Mouse (Mus musculus): ENCODE results near the gene Gm44503.

Gm44503 gene

DNA sequence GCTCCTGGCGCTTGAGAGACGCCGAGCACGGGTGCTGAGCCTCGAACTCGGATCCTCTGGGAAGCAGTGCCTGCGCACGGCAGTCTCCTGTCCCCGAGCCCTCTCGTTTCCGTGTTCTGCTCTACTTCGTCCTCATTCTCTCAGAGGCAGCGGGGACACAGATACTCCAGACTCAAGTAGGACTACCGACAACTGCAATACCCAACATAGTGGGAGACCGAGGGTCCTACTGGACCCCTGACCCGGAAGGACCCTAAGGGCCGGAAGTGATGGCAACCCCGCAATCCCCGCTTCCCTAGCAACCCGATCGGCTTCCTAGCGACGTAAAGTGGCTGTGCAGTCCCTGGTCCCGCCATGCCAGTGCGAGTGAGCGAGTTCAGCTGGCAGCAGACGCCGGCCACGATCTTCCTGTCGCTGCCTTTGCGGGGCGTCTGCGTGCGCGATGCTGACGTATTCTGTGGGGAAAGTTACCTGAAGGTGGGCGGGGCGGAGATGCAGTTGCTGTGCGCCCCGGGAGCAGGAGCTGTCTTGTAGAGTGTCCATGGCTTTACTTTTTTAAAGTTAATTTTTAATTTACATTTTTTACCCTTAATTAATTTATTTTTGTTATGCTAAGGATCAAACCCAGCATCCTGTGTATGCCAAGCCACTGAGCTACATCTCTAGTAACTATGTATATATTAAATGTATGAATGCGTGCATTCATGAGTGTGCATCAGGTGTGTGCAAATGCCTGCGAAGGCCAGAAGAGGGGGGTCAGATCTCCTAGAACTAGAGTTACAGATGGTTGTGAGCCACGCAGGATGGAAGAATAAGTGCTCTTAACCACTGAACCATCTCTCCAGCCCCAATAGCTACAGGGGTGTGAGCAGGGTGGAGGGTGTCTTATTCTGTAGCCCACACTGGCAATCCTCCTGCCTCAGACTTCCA, at the start of gene Gm44503, which contains the start of gene Dyx1c1:
Gm44503 (plus strand) TSS at position 332 of the 930 bp plus-strand sequence.
Dyx1c1 (plus strand) TSS at position 265 of the 930 bp plus-strand sequence.
- DNase-seq (ENCODE audit: low spot score), result peak; percentile 75

DNA sequence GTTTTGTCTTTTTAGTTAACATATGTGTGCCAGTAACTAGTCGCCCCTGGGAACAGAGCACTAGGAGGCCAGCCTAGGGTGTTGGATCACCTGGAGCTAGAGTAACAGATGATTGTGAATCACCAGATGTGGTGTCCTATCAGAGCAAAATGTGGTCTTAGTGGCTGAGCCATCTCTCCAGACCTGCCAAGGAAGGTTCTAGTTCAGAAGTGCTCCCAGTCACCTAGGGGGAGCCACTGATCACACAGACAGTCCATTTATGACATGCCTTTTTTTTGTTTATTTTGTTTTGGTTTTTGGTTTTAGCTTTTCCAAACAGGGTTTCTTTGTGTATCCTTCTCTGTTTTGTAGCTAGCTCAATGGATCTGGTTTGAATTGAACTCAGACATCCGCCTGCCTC, 47.3 kb upstream of the Gm44503 start:
- no peak for DNase-seq (ENCODE audit: low spot score)

GRCm38 (mm10) chr9:72913551-72913950, 45.1 kb upstream of the Gm44503 start:
- no peak for DNase-seq (ENCODE audit: low spot score)

DNA sequence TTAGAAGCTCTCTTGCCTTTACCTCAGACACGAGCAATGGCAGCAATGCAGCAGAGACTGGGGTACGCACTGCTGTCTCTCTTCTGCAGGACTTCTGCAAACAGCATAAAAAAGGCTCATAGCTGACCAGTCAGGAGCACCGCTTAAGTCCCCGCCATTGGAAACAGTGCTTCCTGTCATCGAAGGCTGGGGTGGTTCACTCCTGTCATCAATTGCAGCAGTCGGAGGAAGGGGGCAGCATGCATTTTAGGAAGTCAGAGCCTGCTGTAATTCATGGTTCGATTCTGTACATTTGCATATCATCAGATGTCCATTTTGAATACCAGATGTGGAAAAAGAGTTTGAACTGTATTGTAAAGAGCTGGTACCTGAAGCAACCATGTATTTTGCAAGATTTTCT, 42.9 kb upstream of the Gm44503 start:
- DNase-seq (ENCODE audit: low spot score), result no peak

DNA sequence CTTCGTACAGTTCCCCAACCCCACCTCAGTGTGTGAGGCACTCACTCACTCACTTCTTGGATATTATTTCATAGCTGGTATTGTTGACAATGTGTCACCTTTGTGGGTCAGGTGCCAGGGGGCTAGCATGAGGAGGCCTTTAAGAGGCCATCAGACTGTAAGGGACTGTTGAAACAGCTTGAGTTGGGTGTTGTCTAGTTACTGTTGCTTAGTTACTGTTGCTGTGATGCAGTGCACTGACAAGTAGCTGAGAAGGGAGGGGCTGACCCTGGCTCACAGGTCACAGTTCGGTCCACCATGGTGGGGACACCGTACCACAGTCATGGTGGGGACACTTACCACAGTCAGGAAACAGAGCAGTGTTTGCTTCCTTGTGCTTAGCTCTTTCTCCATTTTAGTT, 35.6 kb upstream of the Gm44503 start:
- no peak for DNase-seq (ENCODE audit: low spot score)

- DNase-seq (ENCODE audit: low spot score), result peak; percentile 68
Observed at GRCm38 (mm10) chr9:72925021-72925934, 33.4 kb upstream of the Gm44503 start, which contains the start of gene Pygo1. Gene Pygo1, plus strand, starts transcription at chr9:72925645.

- no peak for DNase-seq (ENCODE audit: low spot score)
Observed at GRCm38 (mm10) chr9:72925935-72926258, 32.8 kb upstream of the Gm44503 start.

DNA sequence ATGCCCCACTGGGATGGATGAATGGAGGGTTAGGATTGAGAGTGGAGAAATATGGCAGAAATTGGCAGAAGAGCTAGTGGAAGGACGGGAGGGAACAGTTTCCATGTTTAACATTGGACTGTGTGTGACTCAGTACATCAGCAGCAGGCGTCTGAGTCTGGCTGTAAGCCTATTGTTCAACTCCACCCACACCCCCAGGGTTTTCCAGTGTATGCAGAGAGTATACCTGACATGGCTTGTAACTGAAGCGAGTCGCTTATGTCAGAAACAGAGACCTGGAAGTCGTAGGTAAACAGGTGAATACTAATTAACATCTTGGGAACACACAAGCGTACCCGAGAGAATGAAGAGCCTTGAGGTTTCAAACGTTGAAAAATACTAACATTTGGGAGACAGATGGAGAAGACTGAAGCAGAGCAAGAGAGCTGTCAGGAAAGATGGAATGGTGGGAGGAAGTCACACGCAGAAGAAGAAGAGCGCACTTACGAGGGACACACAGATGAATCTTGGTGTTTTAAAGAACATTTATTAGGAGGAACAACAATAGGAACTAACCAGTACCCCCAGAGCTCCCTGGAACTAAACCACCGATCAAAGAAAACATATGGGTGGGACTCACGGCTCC, 27.4 kb upstream of the Gm44503 start:
- no peak for DNase-seq (ENCODE audit: low spot score)

GRCm38 (mm10) chr9:72935309-72935708, 23.3 kb upstream of the Gm44503 start:
- DNase-seq (ENCODE audit: low spot score), result no peak

DNA sequence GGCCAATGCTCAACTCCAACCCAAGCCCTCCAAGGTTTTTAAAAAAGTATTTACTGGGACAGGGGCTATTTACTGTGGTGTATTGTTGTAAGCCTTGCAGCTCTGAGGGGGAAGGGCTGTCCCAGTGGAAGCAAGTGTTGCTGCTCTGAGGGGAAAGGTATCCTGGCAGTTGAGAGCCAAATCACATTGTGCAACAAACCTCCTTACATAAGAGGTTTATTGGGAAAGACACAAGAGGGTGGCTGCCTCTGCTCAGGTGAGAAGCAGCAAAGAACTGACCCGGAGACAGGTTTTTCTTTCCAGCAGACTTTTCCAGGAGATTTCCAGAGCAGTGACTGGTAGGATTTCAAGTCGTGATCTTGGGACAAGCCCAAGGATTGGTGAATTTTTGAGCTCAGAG, 22.4 kb upstream of the Gm44503 start:
- no peak for DNase-seq (ENCODE audit: low spot score)

DNA sequence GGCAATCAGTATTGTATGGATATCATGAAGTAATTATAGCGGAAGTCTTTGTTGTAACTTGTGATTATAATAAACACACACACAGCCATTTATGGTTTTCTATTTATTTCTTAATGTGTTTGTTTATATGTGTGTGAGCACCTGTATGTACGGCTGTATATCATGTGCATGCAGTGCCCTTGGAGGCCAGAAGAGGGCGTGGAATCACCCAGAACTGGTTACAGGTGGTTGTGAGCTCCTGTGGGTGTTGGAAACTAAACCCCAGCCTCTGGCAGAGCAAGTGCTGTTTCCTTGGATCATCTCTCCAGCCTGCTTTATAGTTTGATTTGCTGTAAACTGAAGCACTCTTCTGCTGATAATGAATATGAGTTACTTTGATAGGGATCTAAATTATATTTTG, 15.2 kb upstream of the Gm44503 start:
- DNase-seq (ENCODE audit: low spot score), result no peak

GRCm38 (mm10) chr9:72944286-72944685, 14.4 kb upstream of the Gm44503 start:
- no peak for DNase-seq (ENCODE audit: low spot score)

- no peak for DNase-seq (ENCODE audit: low spot score)
Observed at GRCm38 (mm10) chr9:72947010-72947409, 11.6 kb upstream of the Gm44503 start.

DNA sequence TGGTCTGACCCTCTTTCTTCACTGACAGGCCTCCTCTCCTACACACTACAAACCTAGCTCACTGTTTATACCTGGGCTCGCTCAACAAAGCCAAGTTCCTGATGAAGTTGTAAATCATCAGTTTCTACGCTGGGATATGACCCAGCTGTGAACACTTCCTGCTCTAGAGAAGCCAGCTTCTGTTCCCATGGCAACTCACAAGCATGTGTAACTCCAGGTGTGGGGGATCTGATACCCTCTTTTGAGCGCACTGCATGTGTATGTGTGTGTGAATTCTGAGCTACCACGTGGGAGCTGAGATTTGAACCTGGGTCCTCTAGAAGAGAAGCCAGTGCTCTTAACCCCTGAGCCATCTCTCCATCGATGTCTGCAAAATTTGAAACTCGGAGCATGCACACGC, 9.1 kb upstream of the Gm44503 start:
- DNase-seq (ENCODE audit: low spot score), result no peak

- peak; percentile 15 for DNase-seq (ENCODE audit: low spot score)
Observed at GRCm38 (mm10) chr9:72954746-72955145, 3.9 kb upstream of the Gm44503 start.

DNA sequence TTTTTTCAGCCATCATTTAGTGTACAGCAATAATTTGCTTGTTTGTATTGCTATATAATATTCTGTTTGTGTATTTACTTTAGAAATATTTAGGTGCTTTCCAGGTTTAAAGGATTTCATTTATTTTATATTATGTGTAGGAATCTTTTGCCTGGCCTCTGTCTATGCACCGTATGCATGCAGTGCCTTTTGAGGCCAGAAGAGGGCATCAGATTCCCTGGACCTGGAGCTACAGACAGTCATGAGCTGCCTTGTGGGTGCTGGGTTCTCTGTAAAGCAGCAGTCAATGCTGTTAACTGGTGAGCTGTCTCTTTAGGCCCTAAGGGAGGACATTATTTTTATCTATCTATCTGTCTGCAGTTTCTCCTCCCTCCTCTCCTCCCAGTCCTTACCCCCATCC, 3.1 kb upstream of the Gm44503 start:
- peak; percentile 22 for DNase-seq (ENCODE audit: low spot score)

- DNase-seq (ENCODE audit: low spot score), result no peak
Observed at GRCm38 (mm10) chr9:72961346-72961745, 2.7 kb downstream of the Gm44503 start.

GRCm38 (mm10) chr9:72961959-72962358, 3.3 kb downstream of the Gm44503 start:
- DNase-seq (ENCODE audit: low spot score), result no peak

GRCm38 (mm10) chr9:72968349-72969061, 9.9 kb downstream of the Gm44503 start:
- DNase-seq (ENCODE audit: low spot score), result peak; percentile 24

- DNase-seq (ENCODE audit: low spot score), result no peak
Observed at GRCm38 (mm10) chr9:72969874-72970273, 11.2 kb downstream of the Gm44503 start.

GRCm38 (mm10) chr9:72972435-72972834, 13.8 kb downstream of the Gm44503 start:
- no peak for DNase-seq (ENCODE audit: low spot score)

- no peak for DNase-seq (ENCODE audit: low spot score)
Observed at GRCm38 (mm10) chr9:72972984-72973383, 14.3 kb downstream of the Gm44503 start.

Measured in ovary, postnatal 36 days (tissue).